Mouse (Mus musculus): ENCODE measurements around the gene Commd3. TPM values are rescaled to one million over a fixed set of nuclear protein-coding genes. Genes with fewer than 3 reads are reported as not detected.

Gene Commd3
- total and polyA plus RNA-seq, 2 experiments from 2014 or later = 137 to 191 TPM

DNA sequence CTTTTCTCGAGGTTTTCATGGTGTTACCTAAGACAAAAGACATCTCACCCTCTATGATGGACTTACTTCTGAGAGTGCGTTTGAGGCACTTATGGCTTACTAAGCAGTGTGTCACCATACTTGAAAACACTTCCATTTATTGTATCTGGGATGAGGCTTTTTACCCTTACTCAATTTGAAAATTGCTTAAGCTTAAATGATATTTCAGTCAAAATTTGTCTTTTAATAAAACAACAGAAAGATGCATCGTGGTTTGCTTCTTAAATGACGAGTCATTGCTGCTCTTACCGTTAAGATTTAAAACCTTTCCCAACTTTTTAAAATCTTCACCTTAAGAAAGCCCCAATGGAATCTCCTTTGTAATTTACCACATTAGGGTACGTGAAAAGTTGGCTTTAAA lies 14.2 kb downstream of the Commd3 start:
- ATAC-seq = no peak
- Histone ChIP-seq H3K36me3 (ENCODE audit: insufficient read depth, low read length) (no peaks in the 10 kb centered on the region; the same call in 1 of the 2 replicates), H3K27ac (no peak overlapping the region), H3K9ac (replicated peaks; ENCODE audit: low read length) (no peak overlapping the region), H3K9me3 (ENCODE audit: low read length) (no peaks in the 10 kb centered on the region), H3K4me1 (ENCODE audit: insufficient read depth, low read length) (0 out of 2 replicates have a peak, but pooled peaks cover 6% of the 10 kb centered on the region), H3K27me3 (ENCODE audit: insufficient read depth, low read length) (peaks cover 46% of the 10 kb centered on the region), H3K4me2 (ENCODE audit: low read depth, low read length) (no peak overlapping the region), H3K4me3 (ENCODE audit: low read length) (no peak overlapping the region)
- DNase-seq (ENCODE audit: low spot score) = no peak
- TF ChIP-seq CTCF (IDR thresholded peaks at IDR 0.05; ENCODE audit: low read depth) = no peak
- 77% methylated on average over 6 of the region's 6 CpGs for WGBS

DNA sequence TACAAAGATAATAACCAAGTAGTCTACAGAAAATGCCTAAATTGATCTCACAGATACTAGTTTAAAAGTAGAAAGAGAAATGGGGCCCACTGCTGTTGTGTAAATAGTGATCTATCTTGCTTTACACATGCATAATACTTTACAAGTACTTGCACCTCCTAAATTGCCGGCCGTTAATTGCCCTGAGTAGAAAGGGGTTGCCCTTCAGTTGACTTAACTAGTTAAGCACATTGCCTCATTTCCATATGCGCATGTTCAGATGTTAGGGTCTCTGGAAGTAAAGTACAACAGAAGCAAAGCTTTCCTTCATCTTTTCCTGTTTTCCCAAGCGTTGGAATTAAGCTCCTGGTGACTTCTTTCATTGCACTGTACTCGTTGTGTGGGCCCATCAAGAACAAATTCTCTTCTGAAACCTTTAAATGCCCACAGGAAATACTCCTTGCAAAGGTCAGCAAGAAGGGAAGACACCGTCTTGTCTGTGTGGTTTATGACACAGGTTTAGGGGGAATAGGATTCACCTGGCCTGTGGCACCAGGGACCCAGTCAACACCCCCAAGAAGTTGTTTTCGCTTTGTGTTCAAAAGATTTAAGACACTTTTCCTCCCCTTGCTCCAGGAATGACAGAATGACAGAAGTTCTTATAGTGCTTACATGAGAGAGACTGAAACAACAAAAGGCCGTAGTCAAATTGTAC lies 14.8 kb downstream of the Commd3 start:
- H3K4me1 ChIP-seq (ENCODE audit: insufficient read depth, low read length) = 0 out of 2 replicates have a peak, but pooled peaks cover 6% of the 10 kb centered on the region
- DNase-seq (ENCODE audit: low spot score) (no peak), ATAC-seq (no peak)
- H3K4me2 ChIP-seq (ENCODE audit: low read depth, low read length) = no peak overlapping the region
- H3K9me3 ChIP-seq (ENCODE audit: low read length) = no peaks in the 10 kb centered on the region
- H3K36me3 ChIP-seq (ENCODE audit: insufficient read depth, low read length) = no peaks in the 10 kb centered on the region; the same call in 1 of the 2 replicates
- no peak for TF ChIP-seq CTCF (IDR thresholded peaks at IDR 0.05; ENCODE audit: low read depth)
- H3K27ac ChIP-seq = no peak overlapping the region
- no peak overlapping the region for H3K4me3 ChIP-seq (ENCODE audit: low read length)
- no peak overlapping the region for H3K9ac ChIP-seq (replicated peaks; ENCODE audit: low read length)
- peaks cover 48% of the 10 kb centered on the region for H3K27me3 ChIP-seq (ENCODE audit: insufficient read depth, low read length)
- WGBS = 54% methylated on average over 8 of the region's 8 CpGs

DNA sequence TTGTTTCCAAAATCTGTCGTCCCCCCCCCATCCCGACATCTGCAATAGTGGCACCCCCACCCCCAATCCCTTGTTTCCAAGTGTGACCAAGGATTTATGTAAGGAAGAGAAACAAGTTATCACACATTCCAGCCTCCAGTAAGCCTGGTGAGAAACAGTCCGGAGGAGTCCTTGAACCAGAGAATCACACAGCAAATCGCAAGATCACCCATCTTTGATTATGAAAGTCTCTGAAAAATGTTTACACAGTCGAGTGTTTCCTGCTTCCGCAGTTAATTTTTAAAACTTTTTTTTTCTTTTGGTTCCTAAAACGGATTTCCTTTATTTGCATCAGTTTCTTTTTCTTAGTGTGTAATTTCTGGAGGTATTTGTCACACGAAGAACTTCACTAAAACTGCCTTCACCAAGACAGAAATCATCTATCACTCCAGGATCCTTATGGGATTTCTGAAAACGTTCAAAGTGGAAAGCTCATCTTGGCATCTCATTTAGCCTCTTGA lies 15.5 kb downstream of the Commd3 start:
- Histone ChIP-seq H3K9me3 (ENCODE audit: low read length) (no peaks in the 10 kb centered on the region), H3K36me3 (ENCODE audit: insufficient read depth, low read length) (no peaks in the 10 kb centered on the region; the same call in 1 of the 2 replicates), H3K4me2 (ENCODE audit: low read depth, low read length) (no peak overlapping the region), H3K27me3 (ENCODE audit: insufficient read depth, low read length) (peaks cover 56% of the 10 kb centered on the region), H3K4me1 (ENCODE audit: insufficient read depth, low read length) (0 out of 2 replicates have a peak, but pooled peaks cover 6% of the 10 kb centered on the region), H3K4me3 (ENCODE audit: low read length) (no peak overlapping the region), H3K9ac (replicated peaks; ENCODE audit: low read length) (no peak overlapping the region), H3K27ac (no peak overlapping the region)
- no peak for TF ChIP-seq CTCF (IDR thresholded peaks at IDR 0.05; ENCODE audit: low read depth)
- 10% methylated on average over 9 of the region's 9 CpGs for WGBS
- DNase-seq (ENCODE audit: low spot score) (no peak), ATAC-seq (no peak)

DNA sequence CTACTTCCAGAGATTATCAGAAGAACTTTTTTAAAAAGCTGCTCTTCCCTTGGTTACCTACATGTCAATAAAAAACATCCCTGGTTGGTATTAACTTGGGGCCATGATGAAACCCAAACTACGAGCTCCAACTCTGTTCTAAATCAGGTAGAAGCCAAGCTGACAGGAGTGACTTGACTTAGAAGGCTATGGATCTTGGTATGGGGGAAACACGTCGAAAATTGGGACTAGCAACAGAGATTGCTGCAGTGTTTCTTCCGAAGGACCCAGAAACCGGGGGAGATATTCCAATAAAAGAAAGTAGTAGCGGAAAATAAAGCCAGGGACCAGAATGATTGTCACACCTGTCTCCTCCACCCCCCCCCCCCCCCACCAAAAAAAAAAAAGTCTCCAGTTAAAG lies 16.1 kb downstream of the Commd3 start:
- no peak for TF ChIP-seq CTCF (IDR thresholded peaks at IDR 0.05; ENCODE audit: low read depth)
- WGBS = 10% methylated on average over 6 of the region's 6 CpGs
- Histone ChIP-seq H3K4me1 (ENCODE audit: insufficient read depth, low read length) (0 out of 2 replicates have a peak, but pooled peaks cover 6% of the 10 kb centered on the region), H3K9ac (replicated peaks; ENCODE audit: low read length) (no peak overlapping the region), H3K27ac (no peak overlapping the region), H3K36me3 (ENCODE audit: insufficient read depth, low read length) (no peaks in the 10 kb centered on the region; the same call in 1 of the 2 replicates), H3K27me3 (ENCODE audit: insufficient read depth, low read length) (peaks cover 61% of the 10 kb centered on the region), H3K9me3 (ENCODE audit: low read length) (no peaks in the 10 kb centered on the region), H3K4me2 (ENCODE audit: low read depth, low read length) (peak overlapping the region; percentile 66), H3K4me3 (ENCODE audit: low read length) (peak overlapping the region; percentile 43)
- ATAC-seq (no peak), DNase-seq (ENCODE audit: low spot score) (no peak)

DNA sequence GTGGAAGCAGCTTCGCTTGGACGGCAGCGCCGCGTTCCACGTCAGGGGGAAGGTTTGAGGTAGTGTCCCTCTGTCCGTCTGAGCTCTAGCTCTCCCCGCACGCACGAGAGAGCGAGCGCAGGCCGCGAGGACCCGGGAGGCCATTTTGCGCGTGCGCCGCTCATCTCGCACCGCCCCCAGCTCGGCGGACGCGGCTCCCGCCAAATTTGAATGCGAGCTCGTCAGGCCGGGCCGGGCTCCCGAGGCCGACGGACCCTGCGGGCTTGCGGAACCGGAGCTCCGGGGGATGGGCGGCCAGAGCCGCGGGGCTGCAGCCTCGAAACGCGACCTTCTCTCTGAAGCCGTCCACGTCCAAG lies 16.5 kb downstream of the Commd3 start:
- peak; percentile 43 for ATAC-seq
- DNase-seq (ENCODE audit: low spot score) = peak; percentile 79
- Histone ChIP-seq H3K27ac (no peak overlapping the region), H3K36me3 (ENCODE audit: insufficient read depth, low read length) (no peaks in the 10 kb centered on the region; the same call in 1 of the 2 replicates), H3K9ac (replicated peaks; ENCODE audit: low read length) (no peak overlapping the region), H3K4me1 (ENCODE audit: insufficient read depth, low read length) (0 out of 2 replicates have a peak, but pooled peaks cover 6% of the 10 kb centered on the region), H3K27me3 (ENCODE audit: insufficient read depth, low read length) (peaks cover 65% of the 10 kb centered on the region), H3K9me3 (ENCODE audit: low read length) (no peaks in the 10 kb centered on the region), H3K4me3 (ENCODE audit: low read length) (peak overlapping the region; percentile 43), H3K4me2 (ENCODE audit: low read depth, low read length) (peak overlapping the region; percentile 66)
- under 1% methylated on average over 45 of the region's 45 CpGs for WGBS
- TF ChIP-seq CTCF (IDR thresholded peaks at IDR 0.05; ENCODE audit: low read depth) = no peak

DNA sequence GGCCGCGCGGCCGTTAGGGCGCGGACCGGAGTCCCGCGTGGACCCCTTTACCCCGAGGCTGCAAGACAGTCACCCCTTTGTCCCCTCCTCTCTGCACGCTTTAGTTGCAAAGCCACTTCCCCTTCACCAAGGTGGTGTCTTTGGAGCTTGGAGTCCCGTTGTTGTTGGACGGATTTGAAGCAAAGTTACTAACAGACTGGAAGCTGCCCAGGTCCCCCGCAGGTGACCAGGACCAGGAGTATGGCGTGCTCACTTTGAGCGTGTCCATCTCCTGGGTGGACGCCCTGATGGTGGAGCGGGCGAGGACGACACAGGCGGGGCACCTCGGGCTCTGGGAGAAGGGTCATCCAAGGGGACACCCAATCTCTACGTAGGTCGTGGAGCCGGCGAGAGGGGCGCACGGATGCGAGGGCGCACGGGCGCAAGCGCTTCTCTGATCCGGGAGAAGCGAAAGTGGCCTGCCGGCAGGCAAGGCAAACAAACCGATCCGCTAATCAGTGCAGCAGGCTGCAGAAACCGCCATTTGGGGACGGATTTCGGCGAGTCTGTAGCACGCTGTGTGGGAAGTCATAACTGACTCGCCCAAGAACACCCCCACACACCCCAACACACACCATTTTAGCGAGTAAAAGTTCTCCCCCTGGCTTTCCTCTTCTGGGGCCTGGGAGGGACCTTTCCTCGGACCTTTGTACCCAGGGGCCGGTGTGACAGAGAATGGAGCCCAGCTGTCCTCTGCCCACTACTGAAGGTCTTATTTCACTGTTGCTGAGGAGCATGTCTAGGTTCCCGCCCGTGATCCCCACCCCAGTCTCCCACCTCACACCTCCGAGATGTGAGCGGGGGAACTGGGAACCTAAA lies 17.1 kb downstream of the Commd3 start:
- TF ChIP-seq CTCF (IDR thresholded peaks at IDR 0.05; ENCODE audit: low read depth) = no peak
- peak overlapping the region; percentile 66 for H3K4me2 ChIP-seq (ENCODE audit: low read depth, low read length)
- H3K27ac ChIP-seq = no peak overlapping the region
- WGBS = 2% methylated on average over 49 of the region's 51 CpGs
- no peaks in the 10 kb centered on the region for H3K9me3 ChIP-seq (ENCODE audit: low read length)
- ATAC-seq (peak; percentile 46), DNase-seq (ENCODE audit: low spot score) (peak; percentile 44)
- H3K36me3 ChIP-seq (ENCODE audit: insufficient read depth, low read length) = no peaks in the 10 kb centered on the region; the same call in 1 of the 2 replicates
- peaks cover 65% of the 10 kb centered on the region for H3K27me3 ChIP-seq (ENCODE audit: insufficient read depth, low read length)
- 0 out of 2 replicates have a peak, but pooled peaks cover 6% of the 10 kb centered on the region for H3K4me1 ChIP-seq (ENCODE audit: insufficient read depth, low read length)
- peak overlapping the region; percentile 43 for H3K4me3 ChIP-seq (ENCODE audit: low read length)
- no peak overlapping the region for H3K9ac ChIP-seq (replicated peaks; ENCODE audit: low read length)
